Mouse (Mus musculus): ENCODE measurements around the gene Tnr.
A peak's percentile ranks its signal among the peaks of the same experiment; 100 is the strongest.

DNA sequence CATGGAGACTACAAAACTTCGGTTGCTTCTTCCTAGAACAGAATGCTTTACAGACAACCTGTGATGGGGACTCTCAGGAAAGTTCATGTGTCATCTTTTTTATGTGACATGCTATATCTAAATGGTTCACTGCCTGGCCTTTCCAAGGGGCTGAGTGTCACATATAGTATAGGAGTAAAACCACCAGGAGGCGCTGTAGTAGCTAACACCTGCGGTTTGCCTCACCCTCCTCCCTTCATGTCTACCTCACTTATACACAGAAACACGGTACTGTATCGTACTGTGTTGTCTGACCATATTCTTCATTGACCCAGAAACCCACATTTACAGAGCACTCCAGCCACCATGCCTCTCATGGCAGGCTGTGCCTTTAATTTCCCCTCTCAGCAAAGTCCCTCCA is 387.4 kb downstream of the Tnr start:
- TF ChIP-seq POLR2A (IDR thresholded peaks at IDR 0.05; ENCODE audit: borderline replicate concordance, control insufficient read depth, low read depth, low read length) (no peak), CTCF (IDR thresholded peaks at IDR 0.05; ENCODE audit: control insufficient read depth, insufficient read depth, low read length) (peak; percentile 71)
